Mouse (Mus musculus) thymus, adult 2 months (tissue): ENCODE results near the gene Cdc34.

Experiments
- CTCF ChIP-seq: fragments of 200-500 bp; IDR thresholded peaks from 2 replicates; pipeline ENCODE4 v1.5.1; 2012; ENCODE audit warnings: mild to moderate bottlenecking, control low read depth, low read length, moderate library complexity, borderline replicate concordance; ENCODE audit not compliant: control insufficient read depth, poor library complexity, insufficient read depth; ENCODE audit errors: extremely low read depth
- POLR2A ChIP-seq: fragments of 200-500 bp; IDR thresholded peaks from 2 replicates; pipeline ENCODE4 v1.6.1; 2012; ENCODE audit warnings: mild to moderate bottlenecking, low read length, control low read depth, moderate library complexity; ENCODE audit not compliant: control insufficient read depth, poor library complexity, insufficient read depth; ENCODE audit errors: extremely low read depth

DNA sequence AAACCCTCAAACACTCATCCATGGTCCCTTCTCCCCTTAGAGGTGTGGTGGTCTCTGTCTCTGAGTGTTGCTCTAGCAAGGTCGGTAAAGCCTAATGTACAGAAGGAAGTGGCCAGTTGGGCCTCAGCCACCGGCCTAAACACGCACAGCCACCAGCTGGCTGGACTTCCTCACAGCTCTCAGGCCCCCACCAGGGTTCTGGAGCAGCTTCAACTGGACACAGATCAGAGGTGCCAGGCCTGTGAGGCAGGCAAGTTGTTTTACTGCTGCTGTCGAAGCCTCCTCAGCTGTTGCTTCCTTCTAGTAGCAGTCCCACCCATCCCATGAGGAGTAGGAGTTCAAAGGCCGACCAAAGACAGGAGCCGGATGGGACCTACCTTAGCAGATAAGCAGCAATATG lies 15.9 kb downstream of the Cdc34 start:
- TF ChIP-seq CTCF (no peak), POLR2A (no peak)
